Mouse (Mus musculus): Measurements from ENCODE around the gene Phpt1. TPM values are rescaled to one million over a fixed set of nuclear protein-coding genes. Genes with fewer than 3 reads are reported as not detected.

The Phpt1 gene
- polyA plus RNA-seq, 1 experiment from 2014 or later, result 278 TPM

DNA sequence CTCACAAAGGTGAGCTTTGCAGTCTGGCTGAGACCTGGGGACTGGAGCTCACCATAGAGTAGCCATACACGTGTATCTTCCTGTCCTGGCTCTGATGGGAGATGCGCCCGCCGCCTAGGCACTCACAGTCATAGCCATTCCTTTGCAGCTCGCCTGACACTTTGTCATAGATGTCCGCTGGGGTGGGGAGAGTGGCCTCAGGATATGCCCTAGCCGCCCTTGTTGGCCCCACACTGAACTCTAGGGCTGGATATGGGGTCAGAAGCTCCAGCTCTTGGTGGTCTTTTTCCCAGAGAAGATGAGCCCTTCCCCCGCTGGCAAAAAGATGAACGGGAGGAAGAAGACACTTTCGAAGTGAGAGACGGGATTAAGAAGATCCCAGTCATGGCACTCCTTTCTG, 888 bp downstream of the Phpt1 start:
- Histone ChIP-seq H3K9me3 (ENCODE audit: control insufficient read depth, low read length) (no peaks in the 10 kb centered on the region), H3K4me3 (ENCODE audit: low read depth, low read length) (peak overlapping the region; percentile 58), H3K4me2 (ENCODE audit: low read length) (peak overlapping the region; percentile 85), H3K9ac (ENCODE audit: low read length) (peak overlapping the region; percentile 62), H3K4me1 (replicated peaks; ENCODE audit: control insufficient read depth, insufficient read depth, low read length) (peaks cover 28% of the 10 kb centered on the region; the same call in 1 of the 2 replicates), H3K36me3 (ENCODE audit: control insufficient read depth, insufficient read depth, low read length) (peaks cover 15% of the 10 kb centered on the region), H3K27me3 (replicated peaks; ENCODE audit: control insufficient read depth, insufficient read depth, low read length) (peaks cover 31% of the 10 kb centered on the region), H3K27ac (ENCODE audit: low read depth) (peak overlapping the region; percentile 81)
- WGBS, result 12% methylated on average over 11 of the region's 11 CpGs
- DNase-seq (ENCODE audit: low spot score), result no peak
- ATAC-seq (replicated peaks; ENCODE audit: low FRiP score, low TSS enrichment, low read depth), result no peak

DNA sequence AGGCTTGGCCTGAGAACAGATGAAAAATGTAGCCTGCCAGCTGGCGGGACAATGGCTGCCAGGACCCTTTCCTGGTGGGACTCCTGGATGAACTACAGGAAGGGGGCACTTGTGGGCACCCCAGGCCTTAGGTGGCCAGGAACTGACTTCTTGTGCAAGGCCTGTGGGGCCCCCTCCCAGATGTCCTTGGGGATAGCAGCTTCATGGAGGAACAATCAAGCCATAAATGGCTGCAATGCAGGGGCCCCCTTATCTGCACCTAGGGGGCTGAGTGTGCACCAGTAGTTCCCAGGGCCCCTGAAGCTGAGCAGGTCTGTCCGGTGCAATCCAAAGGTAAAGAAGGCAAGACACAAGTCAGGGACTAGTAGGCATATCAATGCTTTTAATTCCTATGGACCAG, 2.0 kb downstream of the Phpt1 start:
- H3K4me3 ChIP-seq (ENCODE audit: low read depth, low read length), result no peak overlapping the region
- peak overlapping the region; percentile 81 for H3K27ac ChIP-seq (ENCODE audit: low read depth)
- peaks cover 24% of the 10 kb centered on the region for H3K36me3 ChIP-seq (ENCODE audit: control insufficient read depth, insufficient read depth, low read length)
- peaks cover 28% of the 10 kb centered on the region; the same call in 1 of the 2 replicates for H3K4me1 ChIP-seq (replicated peaks; ENCODE audit: control insufficient read depth, insufficient read depth, low read length)
- H3K4me2 ChIP-seq (ENCODE audit: low read length), result peak overlapping the region; percentile 85
- DNase-seq (ENCODE audit: low spot score) (no peak), ATAC-seq (replicated peaks; ENCODE audit: low FRiP score, low TSS enrichment, low read depth) (peak; percentile 6; the same call in 1 of the 2 replicates)
- WGBS, result 62% methylated on average over 2 of the region's 2 CpGs
- H3K9me3 ChIP-seq (ENCODE audit: control insufficient read depth, low read length), result no peaks in the 10 kb centered on the region
- peaks cover 21% of the 10 kb centered on the region for H3K27me3 ChIP-seq (replicated peaks; ENCODE audit: control insufficient read depth, insufficient read depth, low read length)
- H3K9ac ChIP-seq (ENCODE audit: low read length), result no peak overlapping the region

DNA sequence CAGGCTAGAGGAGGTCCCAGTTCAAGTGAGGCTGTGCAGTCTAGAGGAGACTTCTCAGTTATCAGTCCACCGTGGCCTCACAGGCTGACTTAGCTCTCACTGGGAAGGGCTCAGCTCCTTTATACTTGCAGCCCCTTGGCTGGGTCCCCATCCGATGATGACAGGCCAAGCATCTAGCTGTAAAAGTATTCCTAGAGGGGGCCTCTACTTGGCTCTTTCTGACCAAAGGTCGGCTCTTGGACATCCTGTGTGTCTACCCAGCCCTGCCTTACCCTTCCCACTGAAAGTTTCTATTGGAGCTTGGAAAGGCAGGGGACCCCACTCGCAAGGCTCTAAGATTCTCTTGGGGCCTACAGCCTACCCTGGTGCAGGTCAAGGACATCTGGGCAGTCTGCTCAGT, 3.8 kb downstream of the Phpt1 start:
- no peak overlapping the region for H3K9ac ChIP-seq (ENCODE audit: low read length)
- WGBS, result 83% methylated on average over 4 of the region's 4 CpGs

DNA sequence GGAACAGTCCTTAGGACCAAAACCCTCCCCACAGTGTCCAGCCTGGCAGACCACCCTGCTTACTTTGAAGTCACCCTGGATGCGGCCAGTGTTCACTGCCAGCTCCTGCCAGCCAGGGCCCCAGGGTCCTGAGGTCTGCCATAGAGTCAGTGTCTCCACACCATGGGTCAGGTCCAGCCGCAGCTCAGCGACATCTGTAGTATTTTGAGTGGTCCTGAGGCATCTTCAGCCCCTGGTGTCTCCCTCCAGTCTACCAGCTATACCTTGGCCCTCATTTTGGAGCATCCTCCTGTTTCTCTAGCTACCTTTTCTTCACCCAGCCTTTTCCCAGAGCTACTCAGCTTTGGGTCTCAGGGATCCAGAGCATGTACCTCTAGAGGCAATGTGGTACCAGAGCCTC, 5.7 kb downstream of the Phpt1 start:
- H3K9me3 ChIP-seq (ENCODE audit: control insufficient read depth, low read length), result no peaks in the 10 kb centered on the region
- H3K4me1 ChIP-seq (replicated peaks; ENCODE audit: control insufficient read depth, insufficient read depth, low read length), result peaks cover 11% of the 10 kb centered on the region; the same call in 1 of the 2 replicates
- DNase-seq (ENCODE audit: low spot score), result no peak
- no peak overlapping the region for H3K4me2 ChIP-seq (ENCODE audit: low read length)
- no peak overlapping the region for H3K9ac ChIP-seq (ENCODE audit: low read length)
- H3K27me3 ChIP-seq (replicated peaks; ENCODE audit: control insufficient read depth, insufficient read depth, low read length), result no peaks in the 10 kb centered on the region
- 92% methylated on average over 3 of the region's 3 CpGs for WGBS
- H3K4me3 ChIP-seq (ENCODE audit: low read depth, low read length), result no peak overlapping the region
- H3K36me3 ChIP-seq (ENCODE audit: control insufficient read depth, insufficient read depth, low read length), result peaks cover 58% of the 10 kb centered on the region
- no peak for ATAC-seq (replicated peaks; ENCODE audit: low FRiP score, low TSS enrichment, low read depth)
- no peak overlapping the region for H3K27ac ChIP-seq (ENCODE audit: low read depth)

More for the DNA sequence above, 3.8 kb downstream of the Phpt1 start:
- H3K36me3 ChIP-seq (ENCODE audit: control insufficient read depth, insufficient read depth, low read length), result peaks cover 39% of the 10 kb centered on the region
- DNase-seq (ENCODE audit: low spot score), result no peak
- peaks cover 2% of the 10 kb centered on the region for H3K27me3 ChIP-seq (replicated peaks; ENCODE audit: control insufficient read depth, insufficient read depth, low read length)
- H3K27ac ChIP-seq (ENCODE audit: low read depth), result no peak overlapping the region; the same call in 1 of the 2 replicates
- no peak for ATAC-seq (replicated peaks; ENCODE audit: low FRiP score, low TSS enrichment, low read depth)
- H3K9me3 ChIP-seq (ENCODE audit: control insufficient read depth, low read length), result no peaks in the 10 kb centered on the region
- H3K4me2 ChIP-seq (ENCODE audit: low read length), result peak overlapping the region; percentile 18; the same call in 1 of the 2 replicates
- H3K4me3 ChIP-seq (ENCODE audit: low read depth, low read length), result peak overlapping the region; percentile 11; the same call in 1 of the 2 replicates
- H3K4me1 ChIP-seq (replicated peaks; ENCODE audit: control insufficient read depth, insufficient read depth, low read length), result peaks cover 18% of the 10 kb centered on the region; the same call in 1 of the 2 replicates

DNA sequence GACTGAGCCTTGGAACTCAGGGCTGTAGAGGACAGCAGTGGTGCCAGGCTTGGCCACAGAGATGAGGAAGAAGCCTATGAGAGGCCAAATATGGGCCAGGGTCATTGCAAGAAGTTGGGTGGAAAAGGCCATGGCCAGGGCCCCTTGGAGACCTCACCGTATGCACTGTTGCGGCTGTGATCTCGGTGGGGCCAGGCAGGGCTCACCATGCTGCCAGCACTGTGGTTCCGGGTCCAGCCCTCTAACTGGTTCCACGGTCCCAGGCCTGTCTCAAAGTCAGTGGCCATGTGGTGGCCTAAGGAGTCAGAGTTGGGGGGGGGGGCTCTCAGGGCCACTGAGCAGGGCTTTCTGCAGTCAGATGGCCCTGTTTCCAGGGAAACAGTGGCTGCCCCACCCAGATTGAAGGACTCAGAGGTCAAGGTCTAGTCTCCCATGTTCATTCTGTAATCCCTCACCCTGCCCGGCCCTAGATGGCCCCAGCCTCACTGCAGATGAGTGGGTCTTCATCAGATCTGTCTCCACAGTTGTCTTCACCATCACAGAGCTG, 6.5 kb downstream of the Phpt1 start:
- ATAC-seq (replicated peaks; ENCODE audit: low FRiP score, low TSS enrichment, low read depth) (no peak), DNase-seq (ENCODE audit: low spot score) (no peak)
- no peak overlapping the region for H3K9ac ChIP-seq (ENCODE audit: low read length)
- H3K4me3 ChIP-seq (ENCODE audit: low read depth, low read length), result no peak overlapping the region
- 70% methylated on average over 6 of the region's 6 CpGs for WGBS
- H3K36me3 ChIP-seq (ENCODE audit: control insufficient read depth, insufficient read depth, low read length), result peaks cover 66% of the 10 kb centered on the region
- no peaks in the 10 kb centered on the region for H3K9me3 ChIP-seq (ENCODE audit: control insufficient read depth, low read length)
- H3K4me1 ChIP-seq (replicated peaks; ENCODE audit: control insufficient read depth, insufficient read depth, low read length), result peaks cover 5% of the 10 kb centered on the region; the same call in 1 of the 2 replicates
- H3K27ac ChIP-seq (ENCODE audit: low read depth), result no peak overlapping the region
- no peaks in the 10 kb centered on the region for H3K27me3 ChIP-seq (replicated peaks; ENCODE audit: control insufficient read depth, insufficient read depth, low read length)
- H3K4me2 ChIP-seq (ENCODE audit: low read length), result no peak overlapping the region

DNA sequence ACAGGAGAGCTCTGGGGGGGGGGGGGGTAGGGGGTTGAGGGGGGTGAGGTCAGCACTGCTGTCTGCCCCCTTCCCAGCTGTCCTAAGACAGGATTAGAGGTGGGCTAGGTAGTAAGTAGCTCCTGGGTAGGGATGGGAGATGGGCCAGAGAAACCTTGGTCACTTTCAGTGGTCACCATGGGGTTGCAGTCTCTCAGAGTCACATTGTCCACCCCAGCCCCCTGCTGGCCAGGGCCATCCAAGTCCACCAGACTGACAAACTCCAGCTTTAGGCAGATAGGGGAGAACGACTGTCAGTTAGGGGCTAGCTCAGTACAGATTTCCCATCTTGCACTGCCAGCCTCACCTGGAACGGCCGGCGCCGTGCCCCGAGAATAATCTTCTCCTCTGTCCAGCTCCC, 8.5 kb downstream of the Phpt1 start:
- H3K4me2 ChIP-seq (ENCODE audit: low read length), result no peak overlapping the region
- ATAC-seq (replicated peaks; ENCODE audit: low FRiP score, low TSS enrichment, low read depth), result no peak
- WGBS, result 79% methylated on average over 6 of the region's 6 CpGs
- no peak overlapping the region for H3K4me3 ChIP-seq (ENCODE audit: low read depth, low read length)
- H3K36me3 ChIP-seq (ENCODE audit: control insufficient read depth, insufficient read depth, low read length), result peaks cover 86% of the 10 kb centered on the region
- no peak overlapping the region for H3K9ac ChIP-seq (ENCODE audit: low read length)
- H3K27ac ChIP-seq (ENCODE audit: low read depth), result no peak overlapping the region
- no peak for DNase-seq (ENCODE audit: low spot score)
- no peaks in the 10 kb centered on the region for H3K9me3 ChIP-seq (ENCODE audit: control insufficient read depth, low read length)
- H3K4me1 ChIP-seq (replicated peaks; ENCODE audit: control insufficient read depth, insufficient read depth, low read length), result 0 out of 2 replicates have a peak, but pooled peaks cover 3% of the 10 kb centered on the region
- no peaks in the 10 kb centered on the region for H3K27me3 ChIP-seq (replicated peaks; ENCODE audit: control insufficient read depth, insufficient read depth, low read length)

DNA sequence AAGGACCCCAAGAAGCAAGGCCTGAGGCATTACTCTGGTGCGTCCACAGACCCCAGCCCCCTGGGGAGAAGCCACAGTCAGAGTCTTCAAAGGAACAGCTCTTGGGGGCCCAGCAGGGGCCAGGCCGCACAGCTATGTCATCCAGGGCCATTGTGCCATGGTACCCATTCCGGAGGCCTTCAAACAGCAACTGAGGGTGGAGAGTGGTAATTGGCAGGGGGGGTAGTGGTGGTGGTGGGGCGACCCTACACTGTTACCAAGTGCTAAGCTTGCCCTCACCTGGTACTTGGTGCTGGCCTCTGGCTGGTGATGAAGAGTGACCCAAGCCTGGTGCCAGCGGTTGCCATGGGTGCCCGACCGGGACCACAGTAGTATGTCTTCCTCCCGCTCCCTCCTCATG, 9.3 kb downstream of the Phpt1 start:
- ATAC-seq (replicated peaks; ENCODE audit: low FRiP score, low TSS enrichment, low read depth) (no peak), DNase-seq (ENCODE audit: low spot score) (no peak)
- 88% methylated on average over 8 of the region's 8 CpGs for WGBS
- H3K36me3 ChIP-seq (ENCODE audit: control insufficient read depth, insufficient read depth, low read length), result peaks cover 92% of the 10 kb centered on the region
- H3K27me3 ChIP-seq (replicated peaks; ENCODE audit: control insufficient read depth, insufficient read depth, low read length), result no peaks in the 10 kb centered on the region
- H3K4me3 ChIP-seq (ENCODE audit: low read depth, low read length), result no peak overlapping the region
- no peak overlapping the region for H3K27ac ChIP-seq (ENCODE audit: low read depth)
- no peaks in the 10 kb centered on the region for H3K9me3 ChIP-seq (ENCODE audit: control insufficient read depth, low read length)
- H3K4me1 ChIP-seq (replicated peaks; ENCODE audit: control insufficient read depth, insufficient read depth, low read length), result 0 out of 2 replicates have a peak, but pooled peaks cover 3% of the 10 kb centered on the region
- no peak overlapping the region for H3K9ac ChIP-seq (ENCODE audit: low read length)
- H3K4me2 ChIP-seq (ENCODE audit: low read length), result no peak overlapping the region

DNA sequence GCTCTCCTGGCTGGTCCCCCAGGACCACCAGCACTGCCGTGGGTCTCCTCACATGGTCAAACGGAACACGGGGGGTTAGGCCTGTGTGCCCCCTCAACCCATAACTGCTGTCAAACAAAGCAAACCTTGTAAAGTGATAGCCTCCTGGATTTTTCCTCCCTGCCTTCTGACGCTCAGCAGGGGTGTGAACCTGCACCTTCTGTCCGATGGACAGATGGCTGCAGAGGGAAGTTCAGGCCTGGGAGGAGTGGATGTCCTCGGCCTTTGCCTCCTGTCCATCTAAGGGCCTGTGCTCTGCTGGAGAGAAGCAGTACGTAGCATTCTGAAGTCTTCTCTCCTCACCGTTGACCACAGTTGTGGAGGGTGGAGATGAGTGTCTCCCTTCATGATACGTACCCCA, 13.1 kb downstream of the Phpt1 start:
- no peak overlapping the region for H3K4me3 ChIP-seq (ENCODE audit: low read depth, low read length)
- peaks cover 72% of the 10 kb centered on the region for H3K36me3 ChIP-seq (ENCODE audit: control insufficient read depth, insufficient read depth, low read length)
- H3K4me2 ChIP-seq (ENCODE audit: low read length), result no peak overlapping the region
- ATAC-seq (replicated peaks; ENCODE audit: low FRiP score, low TSS enrichment, low read depth) (no peak), DNase-seq (ENCODE audit: low spot score) (no peak)
- 82% methylated on average over 9 of the region's 9 CpGs for WGBS
- H3K9ac ChIP-seq (ENCODE audit: low read length), result no peak overlapping the region
- no peaks in the 10 kb centered on the region for H3K9me3 ChIP-seq (ENCODE audit: control insufficient read depth, low read length)
- H3K27me3 ChIP-seq (replicated peaks; ENCODE audit: control insufficient read depth, insufficient read depth, low read length), result no peaks in the 10 kb centered on the region
- H3K4me1 ChIP-seq (replicated peaks; ENCODE audit: control insufficient read depth, insufficient read depth, low read length), result peaks cover 11% of the 10 kb centered on the region
- H3K27ac ChIP-seq (ENCODE audit: low read depth), result no peak overlapping the region

DNA sequence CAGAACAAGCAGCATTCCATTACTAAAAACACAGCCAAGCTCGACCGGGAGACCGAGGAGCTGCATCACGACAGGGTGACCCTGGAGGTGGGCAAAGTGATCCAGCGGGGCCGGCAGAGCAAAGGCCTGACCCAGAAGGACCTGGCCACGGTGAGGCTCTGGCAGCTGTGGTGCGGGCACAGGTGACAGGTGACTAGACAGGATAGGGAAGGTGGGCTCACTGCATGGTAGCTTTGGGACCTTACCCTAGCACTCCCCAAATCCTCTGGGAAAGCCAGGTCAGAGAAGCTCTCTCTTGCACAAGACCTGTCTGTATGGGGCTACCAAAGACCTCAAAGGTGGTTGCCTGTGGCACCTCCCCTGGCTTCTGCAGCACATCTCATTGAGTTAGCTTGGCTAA, 14.5 kb downstream of the Phpt1 start:
- H3K27me3 ChIP-seq (replicated peaks; ENCODE audit: control insufficient read depth, insufficient read depth, low read length), result no peaks in the 10 kb centered on the region

More for the DNA sequence above, 14.5 kb downstream of the Phpt1 start:
- Histone ChIP-seq H3K4me3 (ENCODE audit: low read depth, low read length) (no peak overlapping the region), H3K9ac (ENCODE audit: low read length) (no peak overlapping the region), H3K9me3 (ENCODE audit: control insufficient read depth, low read length) (no peaks in the 10 kb centered on the region), H3K36me3 (ENCODE audit: control insufficient read depth, insufficient read depth, low read length) (peaks cover 61% of the 10 kb centered on the region), H3K27ac (ENCODE audit: low read depth) (no peak overlapping the region), H3K4me1 (replicated peaks; ENCODE audit: control insufficient read depth, insufficient read depth, low read length) (peaks cover 12% of the 10 kb centered on the region), H3K4me2 (ENCODE audit: low read length) (no peak overlapping the region)
- no peak for DNase-seq (ENCODE audit: low spot score)
- ATAC-seq (replicated peaks; ENCODE audit: low FRiP score, low TSS enrichment, low read depth), result no peak
- WGBS, result 89% methylated on average over 8 of the region's 8 CpGs

Measured in intestine, embryonic 14.5 days (tissue).